Mouse (Mus musculus): ENCODE results near the gene Mesd. TPM values are rescaled to one million over a fixed set of nuclear protein-coding genes. Genes with fewer than 3 reads are reported as not detected.

Mesd gene
- polyA plus RNA-seq, 1 experiment from 2014 or later = 156 TPM

GRCm38 (mm10) chr7:83892333-83892669 is 8.0 kb downstream of the Mesd start:
- no peak for ATAC-seq
- POLR2A ChIA-PET = no interaction called here
- in situ Hi-C loops (cut with MboI; ENCODE audit: low pct_unique_long_range_greater_than_20kb) = no loop called here
- no peak for DNase-seq (ENCODE audit: low read depth, low spot score)
- TF ChIP-seq CTCF (IDR thresholded peaks at IDR 0.05) = no peak
- H3K27me3 ChIP-seq = no peaks in the 10 kb centered on the region
- CTCF ChIA-PET = no interaction called here

- in situ Hi-C loops (cut with MboI; ENCODE audit: low pct_unique_long_range_greater_than_20kb) = no loop called here
- no peak for TF ChIP-seq CTCF (IDR thresholded peaks at IDR 0.05)
- no peak for ATAC-seq
- ChIA-PET POLR2A (no interaction called here), CTCF (no interaction called here)
- no peak for DNase-seq (ENCODE audit: low read depth, low spot score)
- no peaks in the 10 kb centered on the region for H3K27me3 ChIP-seq
These were observed 10.1 kb downstream of the Mesd start for GRCm38 (mm10) chr7:83894348-83894747.

GRCm38 (mm10) chr7:83896077-83896740 is 11.9 kb downstream of the Mesd start:
- ATAC-seq (no peak), DNase-seq (ENCODE audit: low read depth, low spot score) (no peak)
- CTCF ChIA-PET = no interaction called here
- no peaks in the 10 kb centered on the region for H3K27me3 ChIP-seq
- TF ChIP-seq CTCF (IDR thresholded peaks at IDR 0.05) = no peak
- POLR2A ChIA-PET = no interaction called here
- in situ Hi-C loops (cut with MboI; ENCODE audit: low pct_unique_long_range_greater_than_20kb) = no loop called here

- ChIA-PET CTCF (no interaction called here), POLR2A (no interaction called here)
- H3K27me3 ChIP-seq = no peaks in the 10 kb centered on the region
- in situ Hi-C loops (cut with MboI; ENCODE audit: low pct_unique_long_range_greater_than_20kb) = no loop called here
- ATAC-seq (no peak), DNase-seq (ENCODE audit: low read depth, low spot score) (no peak)
- no peak for TF ChIP-seq CTCF (IDR thresholded peaks at IDR 0.05)
These were observed 14.0 kb downstream of the Mesd start for GRCm38 (mm10) chr7:83898267-83898666.

- no peak for ATAC-seq
- CTCF ChIA-PET = no interaction called here
- POLR2A ChIA-PET = interaction anchor here (0.7 to 1.4 kb wide), 2 partner anchors 177 to 375 kb away, joined by 3 read pairs; no protein-coding TSS in a partner anchor
- DNase-seq (ENCODE audit: low read depth, low spot score) = no peak
- in situ Hi-C loops (cut with MboI; ENCODE audit: low pct_unique_long_range_greater_than_20kb) = loop anchor here (5.0 to 25.0 kb wide), 2 partner anchors 532 to 887 kb away; no protein-coding TSS in a partner anchor
- no peak for TF ChIP-seq CTCF (IDR thresholded peaks at IDR 0.05)
- H3K27me3 ChIP-seq = no peaks in the 10 kb centered on the region
These were observed 16.3 kb downstream of the Mesd start for GRCm38 (mm10) chr7:83900519-83900918.

- ATAC-seq (no peak), DNase-seq (ENCODE audit: low read depth, low spot score) (no peak)
- H3K27me3 ChIP-seq = no peaks in the 10 kb centered on the region
- CTCF ChIA-PET = no interaction called here
- no peak for TF ChIP-seq CTCF (IDR thresholded peaks at IDR 0.05)
- in situ Hi-C loops (cut with MboI; ENCODE audit: low pct_unique_long_range_greater_than_20kb) = loop anchor here (5.0 to 25.0 kb wide), 2 partner anchors 531 to 886 kb away; no protein-coding TSS in a partner anchor
- POLR2A ChIA-PET = interaction anchor here (0.7 to 1.4 kb wide), 2 partner anchors 142 to 374 kb away, joined by 3 read pairs; no protein-coding TSS in a partner anchor
These were observed 17.2 kb downstream of the Mesd start for GRCm38 (mm10) chr7:83901425-83901824.

GRCm38 (mm10) chr7:83902296-83903145 is 18.3 kb downstream of the Mesd start:
- H3K27me3 ChIP-seq = no peaks in the 10 kb centered on the region
- DNase-seq (ENCODE audit: low read depth, low spot score) = no peak
- ChIA-PET CTCF (no interaction called here), POLR2A (no interaction called here)
- ATAC-seq = no peak
- no peak for TF ChIP-seq CTCF (IDR thresholded peaks at IDR 0.05)
- in situ Hi-C loops (cut with MboI; ENCODE audit: low pct_unique_long_range_greater_than_20kb) = loop anchor here (5.0 to 25.0 kb wide), 2 partner anchors 530 to 885 kb away; no protein-coding TSS in a partner anchor

GRCm38 (mm10) chr7:83904831-83905230 is 20.6 kb downstream of the Mesd start:
- ChIA-PET CTCF (no interaction called here), POLR2A (no interaction called here)
- DNase-seq (ENCODE audit: low read depth, low spot score) = no peak
- no peak for ATAC-seq
- H3K27me3 ChIP-seq = no peaks in the 10 kb centered on the region
- in situ Hi-C loops (cut with MboI; ENCODE audit: low pct_unique_long_range_greater_than_20kb) = loop anchor here (5.0 to 25.0 kb wide), 2 partner anchors 527 to 882 kb away; no protein-coding TSS in a partner anchor
- no peak for TF ChIP-seq CTCF (IDR thresholded peaks at IDR 0.05)

GRCm38 (mm10) chr7:83911909-83912308 is 27.6 kb downstream of the Mesd start:
- no peak for ATAC-seq
- H3K27me3 ChIP-seq = no peaks in the 10 kb centered on the region
- in situ Hi-C loops (cut with MboI; ENCODE audit: low pct_unique_long_range_greater_than_20kb) = loop anchor here (5.0 to 25.0 kb wide), 4 partner anchors 170 to 875 kb away; no protein-coding TSS in a partner anchor
- TF ChIP-seq CTCF (IDR thresholded peaks at IDR 0.05) = no peak
- ChIA-PET CTCF (no interaction called here), POLR2A (no interaction called here)
- DNase-seq (ENCODE audit: low read depth, low spot score) = no peak

- ATAC-seq = no peak
- no peak for TF ChIP-seq CTCF (IDR thresholded peaks at IDR 0.05)
- POLR2A ChIA-PET = interaction anchor here (0.6 kb wide), 1 partner anchor 547 kb away, joined by 3 read pairs; no protein-coding TSS in a partner anchor
- H3K27me3 ChIP-seq = no peaks in the 10 kb centered on the region
- CTCF ChIA-PET = interaction anchor here (0.8 to 1.7 kb wide), 4 partner anchors 14 to 359 kb away, joined by 3 to 6 read pairs (median 6); partner anchors contain the start of gene Cemip
- DNase-seq (ENCODE audit: low read depth, low spot score) = no peak
- in situ Hi-C loops (cut with MboI; ENCODE audit: low pct_unique_long_range_greater_than_20kb) = loop anchor here (5.0 to 25.0 kb wide), 4 partner anchors 169 to 874 kb away; no protein-coding TSS in a partner anchor
These were observed 29.2 kb downstream of the Mesd start for GRCm38 (mm10) chr7:83913405-83913932.

Measured in Patski (cell line).